Mouse (Mus musculus) adipocyte (in vitro differentiated cells): Measurements from ENCODE around the gene Gpr15.
A peak's percentile ranks its signal among the peaks of the same experiment; 100 is the strongest.

Source experiments
- DNase-seq: peaks from one replicate; pipeline ENCODE4 v3.0.0-alpha.2; 2016; ENCODE audit warnings: low spot score

The Gpr15 gene

DNA sequence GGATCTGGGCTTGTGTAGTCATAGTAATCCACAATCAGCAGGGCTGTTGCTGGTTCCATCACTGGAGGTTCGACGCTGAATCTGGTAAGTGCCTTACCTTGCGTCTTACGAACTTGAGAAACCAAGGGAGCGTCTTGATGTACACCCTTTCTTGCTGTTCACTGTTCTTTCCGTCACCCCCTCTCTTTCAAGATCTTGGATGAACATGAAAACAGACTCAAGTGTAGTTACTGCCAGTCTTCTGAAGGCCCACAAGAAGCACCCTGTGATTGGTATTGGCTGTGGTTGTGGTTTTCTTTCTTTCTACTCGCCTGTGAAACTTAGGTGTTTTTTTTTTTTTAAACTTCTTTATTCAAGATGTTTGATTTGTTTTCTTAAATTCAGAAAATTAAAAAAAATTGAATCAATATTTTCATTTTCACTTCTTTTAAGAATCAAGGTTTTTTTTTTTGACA lies at the start of gene Gpr15:
TSS of gene Gpr15 (minus strand) at position 405 of the 455 bp plus-strand sequence.
- no peak for DNase-seq

DNA sequence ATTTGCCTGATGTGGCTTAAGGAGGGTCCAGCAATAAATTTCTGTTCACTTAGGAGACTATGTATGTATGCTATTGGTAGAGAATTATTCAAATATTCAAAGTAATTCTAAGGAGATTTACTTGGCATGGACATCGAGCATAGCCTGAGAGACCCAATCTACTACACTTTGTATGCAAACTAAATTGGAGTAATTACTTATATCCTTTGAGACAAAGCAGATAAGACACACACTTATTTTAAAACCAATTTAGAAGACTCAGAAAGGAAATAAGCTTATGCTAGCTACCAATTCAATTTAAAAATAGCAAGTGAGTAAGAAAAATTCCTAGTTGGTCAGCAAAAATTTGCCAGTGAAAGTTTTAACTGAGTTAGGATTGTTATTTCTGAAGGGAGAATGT lies 44.2 kb upstream of the Gpr15 start, which contains the start of gene Olfr172:
TSS of gene Olfr172 (minus strand) at position 101 of the 400 bp plus-strand sequence.
- no peak for DNase-seq

DNA sequence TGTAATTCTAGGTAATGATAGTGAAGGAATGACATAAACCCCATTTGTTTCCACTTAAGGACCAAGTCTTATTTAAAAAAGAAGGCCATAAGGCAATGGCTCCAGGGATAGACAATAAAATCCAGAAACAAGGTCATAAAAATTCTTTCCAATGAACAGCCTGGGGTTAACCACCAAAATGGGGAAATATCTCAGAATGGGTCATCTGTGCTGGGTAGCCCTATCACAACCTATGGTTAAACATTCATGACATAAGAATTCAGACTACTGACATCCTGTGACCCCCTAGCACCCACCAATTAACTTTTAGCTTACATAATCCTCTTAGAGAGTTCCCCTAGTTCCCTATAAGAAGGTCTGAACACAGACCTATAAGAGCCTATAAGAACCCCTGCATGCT lies 37.3 kb upstream of the Gpr15 start:
- DNase-seq: no peak

DNA sequence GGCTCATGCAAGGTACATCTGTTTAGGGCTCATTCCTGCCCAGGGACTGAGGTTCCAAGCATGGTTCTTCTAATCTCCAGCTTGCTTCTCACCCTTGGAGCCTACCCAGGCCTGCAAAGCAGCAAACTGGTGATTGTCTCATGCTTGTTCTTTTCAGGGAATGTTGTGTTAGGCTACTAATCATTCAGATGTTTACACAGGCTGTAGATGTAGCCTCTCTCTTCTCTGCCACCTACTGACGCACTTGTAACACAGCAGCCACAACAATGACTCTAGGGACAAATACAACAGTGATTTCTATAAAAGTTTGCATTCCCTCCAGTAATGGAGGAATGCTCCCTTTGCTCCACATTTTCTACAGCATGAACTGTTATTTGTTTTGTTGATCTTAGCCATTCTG lies 32.4 kb upstream of the Gpr15 start:
- peak; percentile 53 for DNase-seq

DNA sequence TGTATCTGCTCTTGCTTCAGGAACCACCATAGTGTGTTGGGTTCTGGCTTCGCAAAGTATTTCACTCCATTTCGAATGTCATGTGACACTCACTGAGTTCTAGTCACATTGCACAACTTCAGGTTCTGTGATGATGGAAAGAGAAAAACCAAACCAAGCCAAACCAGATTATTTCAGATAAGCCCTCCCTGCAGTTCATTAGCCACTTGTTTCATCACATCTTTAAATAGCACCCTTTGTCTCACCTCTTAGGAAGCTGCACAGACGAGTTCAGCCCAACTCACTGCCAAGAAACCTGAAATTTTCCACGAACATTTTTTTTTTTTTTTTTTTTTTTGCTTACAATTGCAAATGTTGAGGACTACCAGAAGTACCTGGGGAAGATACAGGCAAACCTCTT lies 27.8 kb upstream of the Gpr15 start:
- no peak for DNase-seq

DNA sequence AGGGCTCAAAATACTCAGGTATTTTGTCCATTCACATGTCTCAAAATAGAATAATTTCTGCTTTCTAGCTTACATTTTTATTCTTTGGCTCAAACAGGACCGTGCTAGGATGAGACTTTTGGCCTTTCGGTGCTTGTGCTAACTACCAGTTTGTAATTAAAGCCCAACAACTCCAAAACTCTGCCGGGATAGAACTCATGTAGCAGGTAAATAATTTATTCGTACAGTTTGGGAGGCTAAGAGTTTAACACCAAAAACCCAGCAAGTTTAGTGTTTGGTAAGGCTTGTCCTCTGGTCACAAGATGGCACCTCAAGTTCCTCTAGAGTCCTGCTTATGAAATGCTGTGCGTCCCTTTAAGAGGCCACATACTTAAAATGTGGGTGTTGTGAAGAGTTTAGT lies 21.9 kb upstream of the Gpr15 start:
- DNase-seq: no peak

DNA sequence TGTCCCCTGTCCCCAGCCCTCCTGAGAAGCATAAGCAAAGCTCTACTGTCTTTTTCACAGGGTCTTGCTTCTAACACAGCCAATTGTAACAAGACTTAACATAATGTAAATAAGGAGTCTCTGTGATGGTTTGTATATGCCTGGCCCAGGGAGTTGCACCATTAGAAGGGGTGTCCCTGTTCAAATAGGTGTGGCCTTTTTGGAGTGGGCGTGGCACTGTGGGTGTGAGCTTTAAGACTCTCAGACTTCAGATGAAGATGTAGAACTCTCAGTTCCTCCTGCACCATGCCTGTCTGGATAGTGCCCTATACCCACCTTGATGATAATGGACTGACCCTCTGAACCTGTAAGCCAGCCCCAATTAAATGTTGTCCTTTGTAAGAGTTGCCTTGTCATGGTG lies 19.9 kb upstream of the Gpr15 start:
- DNase-seq: no peak

DNA sequence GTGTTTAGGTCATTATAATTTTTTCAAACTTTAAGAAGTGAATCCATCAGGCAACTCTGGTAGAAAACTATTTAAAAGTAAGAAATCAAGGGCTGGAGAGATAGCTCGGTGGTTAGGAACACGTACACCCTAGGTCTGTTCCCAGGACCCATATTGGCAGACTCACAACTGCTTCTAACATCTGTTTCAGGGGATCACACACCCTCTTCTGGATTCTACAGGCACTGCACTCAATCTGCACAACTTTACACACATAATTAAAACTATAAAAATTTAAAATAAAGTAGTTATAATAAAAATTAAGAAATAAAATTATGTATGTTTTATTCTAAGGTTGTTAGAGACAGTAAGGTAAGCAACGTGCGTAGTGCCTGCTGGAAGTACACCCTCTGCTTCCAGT lies 19.3 kb upstream of the Gpr15 start:
- DNase-seq: no peak

DNA sequence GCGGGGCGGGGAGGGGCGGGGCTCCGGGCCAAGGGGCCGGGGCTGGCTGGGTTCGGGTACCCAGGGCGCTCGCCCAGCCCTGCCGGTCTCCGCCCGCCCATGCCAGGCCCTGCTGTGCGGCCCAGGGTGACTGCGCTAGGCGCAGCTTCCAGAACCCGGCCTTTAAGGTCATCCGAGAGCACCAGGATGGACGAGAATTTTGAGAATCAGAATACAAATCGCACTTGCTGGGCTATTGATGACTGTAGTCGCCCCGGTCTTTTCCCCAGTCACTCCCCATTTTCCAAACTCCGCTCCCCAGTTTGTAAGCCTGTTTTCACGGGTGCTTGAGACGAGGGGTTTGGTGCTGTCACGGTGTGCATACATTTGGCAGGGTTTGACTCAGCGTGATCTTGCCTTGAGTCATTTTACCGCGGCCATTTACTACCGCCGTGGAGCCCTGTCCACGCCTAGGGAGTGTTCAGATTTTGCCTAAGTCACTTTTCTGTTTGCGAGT lies 9.4 kb upstream of the Gpr15 start:
- peak; percentile 78 for DNase-seq

DNA sequence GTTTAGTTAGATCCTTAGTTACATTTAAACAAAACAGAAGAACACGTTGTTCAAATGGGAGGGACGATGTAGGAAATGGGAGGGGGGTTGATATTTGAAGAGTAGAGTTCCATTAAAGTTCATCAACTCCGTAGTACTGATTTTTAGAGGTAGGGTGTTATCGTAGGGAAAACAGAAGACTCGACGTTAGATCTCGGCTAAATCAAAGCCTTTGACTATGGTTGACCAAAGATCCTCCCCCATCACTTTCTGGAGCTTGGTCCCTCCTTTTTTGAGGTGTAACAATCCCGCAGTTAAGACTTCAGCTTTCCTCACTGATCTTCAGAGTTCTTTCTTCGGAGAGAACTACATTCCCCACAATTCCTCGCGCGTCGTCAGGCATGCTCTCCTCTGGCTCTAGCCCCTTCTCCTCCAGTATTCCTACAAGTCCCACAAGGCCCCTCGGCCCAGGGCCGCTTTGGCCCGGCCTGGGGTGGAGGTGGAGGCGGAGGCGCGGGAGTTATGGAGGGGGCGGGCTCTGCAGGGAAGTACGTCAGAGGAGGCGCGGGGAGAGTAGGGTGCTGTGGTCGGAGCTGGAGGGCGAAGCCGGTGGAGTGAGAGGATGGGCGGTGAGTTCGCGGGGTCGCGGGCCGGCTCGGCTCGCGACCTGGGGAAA lies 8.7 kb upstream of the Gpr15 start, which contains the start of gene Cldnd1:
TSS of gene Cldnd1 (plus strand) at position 434 of the 655 bp plus-strand sequence.
- DNase-seq: peak; percentile 98

DNA sequence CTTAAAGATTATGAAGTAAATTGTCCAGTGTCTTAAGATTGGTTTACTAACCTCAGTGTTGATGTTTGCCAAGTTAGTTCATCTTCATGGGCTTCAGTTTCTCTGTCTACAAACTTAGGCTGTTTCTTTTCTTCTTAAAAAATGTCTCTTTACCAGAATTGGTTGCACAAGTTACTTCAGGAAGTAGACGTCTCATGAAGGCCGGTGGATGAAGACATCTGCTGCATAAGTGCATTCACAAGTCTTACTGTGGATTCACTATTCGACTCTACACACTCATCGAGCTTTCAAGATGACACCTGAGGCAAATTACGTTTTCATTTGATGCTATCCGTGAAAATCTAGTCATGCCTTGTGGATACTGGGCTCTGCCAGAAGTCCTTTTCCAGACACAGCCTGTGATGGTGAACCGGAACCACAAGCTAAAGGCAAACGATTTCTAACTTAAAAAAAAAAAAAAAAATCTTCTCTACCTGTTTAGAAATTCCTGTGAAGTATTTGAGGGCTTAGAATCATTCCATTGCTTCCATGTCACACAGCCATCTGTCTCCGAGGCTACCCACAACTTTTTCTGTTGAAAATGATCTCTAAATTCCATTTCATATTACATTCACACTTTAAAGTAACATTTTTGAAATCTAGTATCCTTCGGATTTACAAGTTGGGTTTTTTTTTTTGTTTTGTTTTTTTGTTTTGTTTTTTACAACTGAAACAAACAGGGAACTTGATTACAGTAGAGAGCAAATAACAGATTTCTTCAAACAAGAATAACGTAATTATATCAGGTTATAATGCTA lies 8.0 kb upstream of the Gpr15 start:
- DNase-seq: no peak

DNA sequence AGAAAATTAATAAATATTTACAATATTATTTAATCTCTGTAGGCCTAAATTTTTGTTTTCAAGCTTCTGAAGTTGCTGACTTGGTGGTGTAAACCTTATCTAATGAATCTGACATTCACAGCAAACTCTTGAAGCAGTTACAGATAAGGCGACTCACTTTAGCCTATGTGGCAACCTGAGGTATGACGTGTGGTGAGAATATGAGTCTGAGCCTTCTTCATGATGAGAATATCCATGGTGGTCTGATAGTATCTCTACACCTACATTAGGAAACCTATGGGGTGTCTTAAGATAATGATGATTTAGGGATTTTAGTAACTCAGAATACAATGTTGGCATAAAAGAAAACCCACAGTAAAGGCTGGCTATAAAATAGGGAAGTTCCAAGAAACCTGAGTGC lies 3.4 kb upstream of the Gpr15 start:
- DNase-seq: no peak

DNA sequence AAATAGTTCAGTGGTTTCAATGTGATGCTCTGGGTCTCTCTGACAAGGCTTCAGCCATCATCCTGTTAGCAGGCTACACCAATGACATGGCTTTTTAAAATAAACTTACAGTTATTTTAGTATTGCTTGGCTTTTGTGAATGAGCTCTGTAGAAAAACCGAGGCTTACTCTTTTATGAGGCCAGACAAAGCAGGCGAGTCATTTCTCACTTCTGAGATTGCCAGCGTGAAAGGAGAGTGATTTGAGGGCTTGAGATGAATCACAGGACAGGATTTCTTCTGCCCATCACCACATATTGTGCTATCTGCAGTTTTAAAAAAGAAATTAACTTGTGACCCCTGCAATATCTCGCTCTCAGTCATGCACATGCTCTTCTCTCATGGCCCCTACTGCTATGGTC lies 3.9 kb downstream of the Gpr15 start:
- DNase-seq: no peak

DNA sequence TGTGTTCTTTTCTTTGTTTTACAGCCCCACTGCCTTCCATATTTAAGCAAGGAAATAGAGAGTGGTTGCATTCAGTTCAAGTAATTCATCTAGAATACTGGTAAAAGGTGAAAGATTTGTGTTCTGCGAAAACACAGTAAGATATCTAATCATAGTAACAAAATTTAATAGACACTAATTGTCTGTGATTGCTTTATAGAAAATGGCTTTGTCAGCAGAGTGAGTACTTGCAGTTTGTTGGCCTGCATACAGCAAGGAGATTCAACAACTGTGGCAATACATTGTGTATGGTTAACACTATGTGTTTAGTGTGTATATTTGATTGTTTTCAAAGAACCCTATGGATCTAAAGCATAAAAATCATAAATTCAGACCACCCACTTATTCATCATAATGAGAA lies 5.7 kb downstream of the Gpr15 start:
- DNase-seq: no peak

DNA sequence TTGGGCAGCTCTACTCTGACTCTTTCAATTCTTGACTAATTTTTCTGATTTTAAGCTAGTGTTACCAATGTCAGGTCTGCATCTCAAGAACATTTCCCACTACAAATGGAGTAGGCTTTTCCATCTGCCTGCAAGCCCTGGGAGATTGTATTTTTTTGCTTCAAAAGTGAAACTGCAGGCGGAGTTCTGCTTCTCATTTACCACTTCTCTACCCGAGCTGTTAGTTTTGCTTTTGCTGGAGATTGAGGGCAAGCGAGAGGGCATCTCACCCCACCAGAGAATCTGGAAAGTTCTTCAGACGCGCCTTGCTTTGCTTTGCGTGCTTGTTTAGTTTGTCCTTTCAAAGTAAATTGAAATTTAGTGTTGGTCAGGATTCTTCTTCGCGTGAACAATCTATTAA lies 6.6 kb downstream of the Gpr15 start:
- no peak for DNase-seq

DNA sequence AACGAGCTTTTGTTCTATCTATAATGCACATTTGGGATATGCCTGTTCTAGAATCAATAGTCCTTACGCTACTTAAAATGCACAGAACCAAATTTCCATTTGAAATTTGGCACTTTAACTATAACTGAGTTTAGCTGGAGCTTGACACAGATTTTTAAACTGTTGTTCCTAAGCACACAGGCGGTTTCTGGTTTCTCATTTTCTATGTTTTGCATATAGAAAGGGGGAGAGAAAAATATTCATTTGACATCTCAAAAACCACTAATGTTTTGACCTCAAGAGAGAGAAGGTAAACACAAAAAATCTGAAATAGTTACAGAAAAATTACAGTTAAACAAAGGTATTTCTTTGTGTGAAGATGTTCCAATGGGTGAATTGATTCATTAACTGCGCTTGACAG lies 9.3 kb downstream of the Gpr15 start:
- no peak for DNase-seq

DNA sequence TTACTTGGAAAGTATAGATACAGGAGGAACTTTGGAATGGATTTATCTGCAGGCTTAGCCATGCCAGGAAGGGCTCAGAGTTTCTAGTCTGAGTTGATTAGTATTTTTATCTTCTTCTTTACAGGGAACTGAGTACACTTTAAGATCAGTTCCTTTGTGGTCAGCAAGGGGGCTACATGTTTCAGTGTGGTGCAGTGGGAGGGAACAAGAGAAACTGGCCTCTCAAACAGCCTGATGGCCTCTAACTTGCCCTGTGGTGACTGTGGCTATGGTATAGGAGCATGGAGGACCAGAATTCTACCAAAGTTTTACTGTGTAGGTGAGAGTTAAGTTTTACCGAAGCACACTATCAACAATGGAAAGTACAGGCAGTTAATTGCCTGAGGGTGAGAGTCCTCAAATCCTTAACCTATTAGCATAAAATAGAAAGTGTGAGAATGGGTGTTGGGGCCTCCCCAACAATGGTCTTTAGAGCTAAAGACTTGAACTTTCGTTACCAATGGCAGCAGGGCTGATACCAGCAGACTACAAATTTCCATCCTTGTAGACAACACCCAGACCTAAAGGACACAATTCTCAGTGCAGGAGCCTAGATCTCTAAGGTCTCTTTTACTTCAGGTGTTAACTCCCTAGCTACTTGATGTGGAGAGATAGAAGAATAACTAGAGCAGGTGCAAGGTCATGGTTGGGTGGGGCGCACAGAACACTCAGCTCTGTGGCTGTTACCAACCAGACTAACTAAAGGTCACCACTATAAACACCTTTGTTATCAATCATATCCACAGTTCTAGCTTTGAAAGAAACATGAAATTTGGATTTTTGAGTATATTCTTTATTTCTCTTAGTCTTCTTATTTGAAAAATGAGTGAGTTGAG lies 10.0 kb downstream of the Gpr15 start:
- no peak for DNase-seq

DNA sequence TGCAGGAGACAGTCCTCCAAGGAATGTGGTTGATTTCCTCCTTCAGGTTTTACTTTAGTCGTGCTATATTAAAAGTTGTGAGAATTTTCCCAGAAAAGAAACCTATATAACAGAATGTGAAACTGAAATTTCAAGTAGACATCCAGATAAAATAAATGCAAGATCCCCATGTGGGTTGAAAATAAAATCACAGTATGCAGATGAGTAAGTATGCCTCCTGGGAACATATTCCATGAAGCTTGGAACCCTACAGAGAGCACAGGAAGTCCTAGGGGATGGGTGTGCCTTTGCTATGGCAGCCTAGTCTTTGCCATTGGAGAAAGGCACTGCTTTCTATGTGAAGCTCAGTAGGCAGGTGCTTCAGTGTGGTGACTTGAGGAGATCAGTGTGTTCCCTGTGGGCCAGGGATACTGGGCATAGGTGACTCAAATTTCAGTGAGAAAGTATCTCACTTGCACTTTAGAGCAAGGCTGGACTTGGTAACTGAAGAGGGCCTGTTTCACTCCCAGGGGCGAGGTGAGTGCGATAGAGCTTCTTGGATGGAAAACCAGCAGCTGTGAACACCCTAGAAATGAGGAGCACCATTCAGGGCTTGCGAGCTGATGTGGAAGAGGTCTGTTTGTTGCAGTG lies 11.5 kb downstream of the Gpr15 start:
- DNase-seq: no peak

DNA sequence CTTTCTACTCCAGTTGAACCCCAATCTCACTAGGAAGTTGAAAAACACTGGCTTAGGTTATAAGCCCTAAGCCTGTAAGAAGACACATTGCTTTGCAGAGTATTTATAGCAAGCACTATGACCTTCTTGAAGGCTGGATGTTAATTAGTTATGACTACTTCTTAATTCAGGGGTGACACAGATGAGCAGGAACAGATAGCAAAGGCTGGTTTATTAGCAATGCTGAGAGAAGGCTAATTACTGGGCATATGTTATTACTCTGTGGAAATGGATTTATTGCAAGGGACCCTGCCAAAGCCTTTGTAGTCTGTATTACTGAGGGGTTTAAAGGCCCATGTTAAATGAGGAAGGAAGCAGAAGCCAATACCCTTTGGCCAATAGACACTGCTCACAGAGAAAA lies 13.9 kb downstream of the Gpr15 start:
- no peak for DNase-seq

DNA sequence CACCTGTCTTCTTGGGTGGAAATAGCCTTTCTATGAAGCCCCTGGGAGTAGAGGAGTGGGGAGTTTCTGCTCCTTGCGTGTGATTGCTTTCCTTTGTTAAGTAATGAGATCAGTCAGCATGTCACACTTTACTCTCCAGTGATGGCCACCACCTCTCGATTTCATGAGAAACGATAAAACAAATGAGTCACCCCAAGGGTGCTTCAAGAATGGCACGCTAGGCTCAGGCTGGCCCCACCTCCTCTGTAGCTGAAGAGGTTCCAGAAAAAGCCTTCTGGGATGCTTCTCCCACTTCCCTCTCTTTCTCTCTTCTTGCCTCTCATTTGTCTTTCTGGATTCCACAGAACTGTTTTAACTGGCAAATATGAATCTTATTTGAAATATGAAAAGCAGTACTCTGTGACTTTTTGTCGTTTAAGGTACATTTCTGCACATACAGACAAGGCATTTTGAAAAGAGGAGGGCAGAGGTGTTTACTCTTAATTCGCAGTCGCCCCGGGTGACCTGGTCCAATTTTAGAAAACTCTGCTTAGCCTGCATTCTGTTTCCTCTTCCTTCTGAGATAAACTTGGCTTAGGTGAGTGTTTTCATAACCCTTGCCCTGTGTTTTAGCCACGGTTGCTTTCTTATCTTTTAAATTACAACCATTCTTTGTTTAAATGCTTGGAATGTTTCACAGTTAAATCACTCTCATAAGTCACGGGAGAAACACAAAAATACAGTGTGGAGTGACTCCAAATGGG lies 15.3 kb downstream of the Gpr15 start:
- no peak for DNase-seq

DNA sequence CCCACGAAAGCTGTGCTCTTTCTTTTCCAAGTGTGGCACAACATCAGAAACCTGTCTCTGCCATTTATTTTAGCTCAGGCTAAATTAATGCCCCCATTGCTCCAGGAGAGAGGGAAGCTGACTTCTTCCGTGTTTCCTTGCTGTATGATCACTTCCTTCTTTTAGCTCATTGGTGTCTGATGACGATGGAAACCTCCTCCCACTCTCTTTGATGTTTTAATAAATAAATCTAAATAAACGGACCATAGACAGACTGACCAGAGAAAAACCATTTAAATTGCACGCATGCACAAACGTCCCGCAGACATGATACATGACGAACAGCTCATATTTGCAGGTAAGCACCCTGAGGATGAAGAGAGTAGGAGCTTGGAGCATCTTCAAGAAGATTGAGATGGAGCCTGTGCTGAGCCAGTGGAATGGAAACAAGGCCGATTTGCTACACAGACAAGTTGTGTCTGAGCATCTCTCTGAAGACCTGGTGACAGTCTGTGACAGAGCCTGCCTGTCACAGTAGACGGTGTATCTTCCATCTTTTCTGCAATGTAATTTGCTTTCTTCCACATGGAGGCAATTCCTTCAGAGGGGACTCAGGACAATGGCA lies 16.4 kb downstream of the Gpr15 start:
- no peak for DNase-seq
